Comparison of ENCODE assay signal across 8 mouse cellular contexts in genomic region chr8:57512141-57513056, GRCm38 (mm10). TPM values are rescaled to one million over a fixed set of nuclear protein-coding genes. Genes with fewer than 3 reads are reported as not detected.
DNase-seq lines count a peak whose midpoint lies in the region; ATAC-seq and TF ChIP-seq lines count a peak whose summit lies in the region.

No protein-coding gene starts in this region.

- ATAC-seq in heart, postnatal 0 days (ENCODE audit: insufficient read depth, low read depth), result peak; percentile 39

- peak overlapping the region; percentile 89 for H3K4me3 ChIP-seq in heart, postnatal 0 days (ENCODE audit: low read depth, low read length)
- peak overlapping the region; percentile 90 for H3K4me3 ChIP-seq in limb, embryonic 10.5 days
- H3K4me3 ChIP-seq in myocyte, result peak overlapping the region; percentile 50

- WGBS in heart, postnatal 0 days, result 0% methylated on average over 51 of the region's 96 CpGs
- under 1% methylated on average over 90 of the region's 96 CpGs for WGBS in limb, embryonic 10.5 days

- H3K36me3 ChIP-seq in heart, postnatal 0 days (replicated peaks; ENCODE audit: control insufficient read depth, insufficient read depth, low read length), result peaks cover 24% of the 10 kb centered on the region
- peaks cover 45% of the 10 kb centered on the region for H3K36me3 ChIP-seq in limb, embryonic 10.5 days
- peaks cover 18% of the 10 kb centered on the region for H3K36me3 ChIP-seq in myocyte (ENCODE audit: control insufficient read depth, insufficient read depth)

- H3K27ac ChIP-seq in heart, postnatal 0 days (ENCODE audit: low read depth), result peak overlapping the region; percentile 100
- peak overlapping the region; percentile 100 for H3K27ac ChIP-seq in limb, embryonic 10.5 days

- H3K79me2 ChIP-seq in myocyte (ENCODE audit: control insufficient read depth, insufficient read depth), result peaks cover 23% of the 10 kb centered on the region

- no peaks in the 10 kb centered on the region for H3K9me3 ChIP-seq in heart, postnatal 0 days (replicated peaks; ENCODE audit: control insufficient read depth, low read length)
- H3K9me3 ChIP-seq in limb, embryonic 10.5 days (replicated peaks), result no peaks in the 10 kb centered on the region

- H3K4me1 ChIP-seq in heart, postnatal 0 days (ENCODE audit: control insufficient read depth, insufficient read depth), result 0 out of 2 replicates have a peak, but pooled peaks cover 5% of the 10 kb centered on the region
- peaks cover 18% of the 10 kb centered on the region; the same call in 1 of the 2 replicates for H3K4me1 ChIP-seq in limb, embryonic 10.5 days

- peak; percentile 32 to 46 for DNase-seq in adrenal gland, adult 18-20 months (ENCODE audit: low spot score in 2 of 2)
- DNase-seq in adrenal gland, postnatal 4 days (ENCODE audit: low spot score in 2 of 2), result no peak
- peak; percentile 63 for DNase-seq in CD4-positive, CD25-positive, alpha-beta regulatory T cell, adult 2 months (ENCODE audit: low read depth, low spot score)
- DNase-seq in cerebellum, postnatal 10 days, result peak; percentile 71 to 73
- no peak for DNase-seq in heart, postnatal 0 days (ENCODE audit: low spot score)
- peak; percentile 77 for DNase-seq in limb, embryonic 10.5 days (ENCODE audit: low spot score)
- DNase-seq in urinary bladder, postnatal 25 days (ENCODE audit: low spot score), result no peak

- peak overlapping the region; percentile 66 for H3K4me2 ChIP-seq in heart, postnatal 0 days (ENCODE audit: low read depth, low read length)
- H3K4me2 ChIP-seq in myocyte (ENCODE audit: low read depth), result peak overlapping the region; percentile 73

- TF ChIP-seq CTCF in heart, postnatal 0 days (IDR thresholded peaks at IDR 0.05; ENCODE audit: low read depth), result no peak

- H3ac ChIP-seq in myocyte (ENCODE audit: control insufficient read depth, insufficient read length), result peak overlapping the region; percentile 37

- no peaks in the 10 kb centered on the region for H3K27me3 ChIP-seq in heart, postnatal 0 days (ENCODE audit: control insufficient read depth, insufficient read depth, low read length)
- H3K27me3 ChIP-seq in limb, embryonic 10.5 days (ENCODE audit: low read depth, poor library complexity, severe bottlenecking), result no peaks in the 10 kb centered on the region
- no peaks in the 10 kb centered on the region for H3K27me3 ChIP-seq in myocyte (ENCODE audit: control insufficient read depth, insufficient read depth, insufficient read length)

- no peak for TF ChIP-seq EP300 in heart, postnatal 0 days (IDR thresholded peaks at IDR 0.05; ENCODE audit: low read depth)

- H3K9ac ChIP-seq in heart, postnatal 0 days (replicated peaks; ENCODE audit: low read depth, low read length), result peak overlapping the region; percentile 99

- TF ChIP-seq POLR2A in myocyte (IDR thresholded peaks at IDR 0.05; ENCODE audit: insufficient read length, low read depth), result no peak

TF ChIP-seq in myocyte, 11 proteins besides CTCF, POLR2A, EP300 and RAD21:
- no peak for TF ChIP-seq MYOG (IDR thresholded peaks at IDR 0.05; ENCODE audit: control insufficient read depth in 1 of 3, insufficient read depth in 1 of 3, insufficient read length in 2 of 3, low read depth in 2 of 3)
- TF ChIP-seq POLR2AphosphoS2 (IDR thresholded peaks at IDR 0.05; ENCODE audit: insufficient read length, low read depth), result no peak
- TF ChIP-seq MYOD1 (IDR thresholded peaks at IDR 0.05; ENCODE audit: control insufficient read depth in 1 of 3, insufficient read length in 2 of 3, low read depth in 2 of 3), result no peak
- no peak for TF ChIP-seq MAX (IDR thresholded peaks at IDR 0.05; ENCODE audit: low read depth)
- TF ChIP-seq USF1 (IDR thresholded peaks at IDR 0.05; ENCODE audit: low read depth), result no peak
- TF ChIP-seq TCF3 (IDR thresholded peaks at IDR 0.05; ENCODE audit: insufficient read length, low read depth), result no peak
- no peak for TF ChIP-seq TCF12 (IDR thresholded peaks at IDR 0.05; ENCODE audit: insufficient read depth, poor library complexity, severe bottlenecking)

RNA-seq across cellular contexts. Expression of gene Hmgb2, which starts 0.7 kb away (rescaled TPM):
- total RNA-seq in adrenal gland, adult 18-20 months (2021), result 1 to 10 TPM; 5.1 to 5.3 TPM
- 100 to 1,000 TPM; 172 to 189 TPM for total RNA-seq in adrenal gland, postnatal 4 days (2021)
- 22.1 and 25.6 TPM in 2 replicates for total RNA-seq in heart, postnatal 0 days (2014; rRNA removed; ENCODE audit: low replicate concordance)
- 123 and 145 TPM in 2 replicates for polyA plus RNA-seq in heart, postnatal 0 days (2015; fragmentation: Nextera tagmentation; extraction: Ambion mirVana)
- polyA plus RNA-seq in limb, embryonic 10.5 days (2016; fragmentation: Nextera tagmentation; extraction: Ambion mirVana), result 497 and 548 TPM in 2 replicates
- polyA plus RNA-seq in myocyte (2012; fragmentation: generic; extraction: Trizol), result 24.9 TPM

RNA-seq across cellular contexts. Expression of gene Sap30, which starts 24.7 kb away (rescaled TPM):
- total RNA-seq in adrenal gland, adult 18-20 months (2021), result 10 to 100 TPM; 11.9 to 14.4 TPM
- total RNA-seq in adrenal gland, postnatal 4 days (2021), result 10 to 100 TPM; 15.6 to 15.9 TPM
- 57.2 and 106 TPM in 2 replicates for total RNA-seq in heart, postnatal 0 days (2014; rRNA removed; ENCODE audit: low replicate concordance)
- polyA plus RNA-seq in heart, postnatal 0 days (2015; fragmentation: Nextera tagmentation; extraction: Ambion mirVana), result 36.7 and 37.7 TPM in 2 replicates
- polyA plus RNA-seq in limb, embryonic 10.5 days (2016; fragmentation: Nextera tagmentation; extraction: Ambion mirVana), result 76.5 and 82.9 TPM in 2 replicates
- polyA plus RNA-seq in myocyte (2012; fragmentation: generic; extraction: Trizol), result 32.5 TPM

RNA-seq across cellular contexts. Expression of gene Scrg1, which starts 56.7 kb away (rescaled TPM):
- total RNA-seq in adrenal gland, adult 18-20 months (2021), result under 1 TPM in 1 of 2 experiments, not detected in 1; 0.46 TPM
- total RNA-seq in adrenal gland, postnatal 4 days (2021), result 1 to 10 TPM; 1.5 to 1.9 TPM
- total RNA-seq in heart, postnatal 0 days (2014; rRNA removed; ENCODE audit: low replicate concordance), result not detected in 2 replicates
- 0.40 and 0.47 TPM in 2 replicates for polyA plus RNA-seq in heart, postnatal 0 days (2015; fragmentation: Nextera tagmentation; extraction: Ambion mirVana)
- not detected in 2 replicates for polyA plus RNA-seq in limb, embryonic 10.5 days (2016; fragmentation: Nextera tagmentation; extraction: Ambion mirVana)
- polyA plus RNA-seq in myocyte (2012; fragmentation: generic; extraction: Trizol), result not detected

Comparison
In these comparisons a context has a peak if more than half of its experiments do, and no peak if none do; other contexts are left out.
1. DNase-seq: peak in adrenal gland, adult 18-20 months (2 of 2), CD4-positive, CD25-positive, alpha-beta regulatory T cell, adult 2 months (single experiment), cerebellum, postnatal 10 days (2 of 2) and limb, embryonic 10.5 days (single experiment); none in adrenal gland, postnatal 4 days (0 of 2), heart, postnatal 0 days (single experiment) and urinary bladder, postnatal 25 days (single experiment).
2. Peak in every context shown above with its lines, with median percentiles within 50 percentile points of each other: H3K4me3 ChIP-seq.